Mouse (Mus musculus): Measurements from ENCODE around the gene Arhgap29. TPM values are rescaled to one million over a fixed set of nuclear protein-coding genes. Genes with fewer than 3 reads are reported as not detected.

The Arhgap29 gene
- total and polyA plus RNA-seq, 2 experiments from 2014 or later: 12.8 to 35.9 TPM

DNA sequence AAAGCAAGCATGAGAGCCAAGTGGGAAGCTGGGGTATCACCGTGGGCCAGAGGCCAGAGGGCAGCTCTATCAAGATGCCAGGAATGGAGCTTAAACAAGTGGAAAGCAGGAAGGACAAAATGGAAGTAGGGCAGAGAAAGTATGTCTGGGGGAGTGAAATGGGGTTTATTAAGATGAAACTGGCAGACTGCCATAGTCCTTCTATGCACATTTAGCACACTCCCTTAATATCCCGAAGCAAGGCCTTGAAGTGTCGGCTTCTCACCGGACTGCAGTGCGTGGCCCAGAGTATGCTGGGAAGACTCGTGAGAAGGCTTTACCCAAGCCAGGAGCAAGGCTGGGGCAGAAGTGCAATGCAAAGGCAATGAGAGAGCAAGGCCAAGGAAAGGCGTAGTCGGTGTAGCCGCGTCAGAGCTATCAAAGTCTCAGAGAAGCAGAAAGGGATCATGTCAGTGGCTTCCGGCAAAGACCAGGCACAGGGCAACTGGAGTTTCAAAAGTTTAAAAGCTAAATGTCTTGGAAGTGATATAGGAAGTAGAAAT is 11.1 kb upstream of the Arhgap29 start:
- no peaks in the 10 kb centered on the region for H3K9me3 ChIP-seq (ENCODE audit: low read length)
- H3K27ac ChIP-seq (ENCODE audit: low read depth, low read length): no peak overlapping the region
- H3K4me2 ChIP-seq (ENCODE audit: low read depth): no peak overlapping the region
- 86% methylated on average over 11 of the region's 11 CpGs for WGBS
- H3K4me3 ChIP-seq (ENCODE audit: low read depth, low read length): no peak overlapping the region
- H3K9ac ChIP-seq: no peak overlapping the region
- no peak for ATAC-seq
- TF ChIP-seq CTCF (IDR thresholded peaks at IDR 0.05; ENCODE audit: low read depth): no peak
- no peaks in the 10 kb centered on the region for H3K4me1 ChIP-seq (ENCODE audit: insufficient read depth)
- no peaks in the 10 kb centered on the region for H3K36me3 ChIP-seq (ENCODE audit: insufficient read depth)
- H3K27me3 ChIP-seq (ENCODE audit: insufficient read depth, low read length): no peaks in the 10 kb centered on the region
- DNase-seq: no peak

- 59% methylated on average over 2 of the region's 2 CpGs for WGBS
- H3K9ac ChIP-seq: no peak overlapping the region
- no peak for TF ChIP-seq CTCF (IDR thresholded peaks at IDR 0.05; ENCODE audit: low read depth)
- ATAC-seq (no peak), DNase-seq (no peak)
- no peaks in the 10 kb centered on the region for H3K36me3 ChIP-seq (ENCODE audit: insufficient read depth)
- no peaks in the 10 kb centered on the region for H3K9me3 ChIP-seq (ENCODE audit: low read length)
- H3K27me3 ChIP-seq (ENCODE audit: insufficient read depth, low read length): no peaks in the 10 kb centered on the region
- no peaks in the 10 kb centered on the region for H3K4me1 ChIP-seq (ENCODE audit: insufficient read depth)
- no peak overlapping the region for H3K4me2 ChIP-seq (ENCODE audit: low read depth)
- no peak overlapping the region for H3K4me3 ChIP-seq (ENCODE audit: low read depth, low read length)
- no peak overlapping the region for H3K27ac ChIP-seq (ENCODE audit: low read depth, low read length)
Measured at GRCm38 (mm10) chr3:121945957-121946356, 6.4 kb upstream of the Arhgap29 start.

GRCm38 (mm10) chr3:121946765-121947164 is 5.6 kb upstream of the Arhgap29 start:
- DNase-seq: no peak
- Histone ChIP-seq H3K36me3 (ENCODE audit: insufficient read depth) (no peaks in the 10 kb centered on the region), H3K4me3 (ENCODE audit: low read depth, low read length) (no peak overlapping the region), H3K27ac (ENCODE audit: low read depth, low read length) (no peak overlapping the region), H3K9me3 (ENCODE audit: low read length) (no peaks in the 10 kb centered on the region), H3K4me1 (ENCODE audit: insufficient read depth) (no peaks in the 10 kb centered on the region), H3K9ac (no peak overlapping the region), H3K27me3 (ENCODE audit: insufficient read depth, low read length) (no peaks in the 10 kb centered on the region), H3K4me2 (ENCODE audit: low read depth) (no peak overlapping the region)
- ATAC-seq: no peak
- no peak for TF ChIP-seq CTCF (IDR thresholded peaks at IDR 0.05; ENCODE audit: low read depth)

DNA sequence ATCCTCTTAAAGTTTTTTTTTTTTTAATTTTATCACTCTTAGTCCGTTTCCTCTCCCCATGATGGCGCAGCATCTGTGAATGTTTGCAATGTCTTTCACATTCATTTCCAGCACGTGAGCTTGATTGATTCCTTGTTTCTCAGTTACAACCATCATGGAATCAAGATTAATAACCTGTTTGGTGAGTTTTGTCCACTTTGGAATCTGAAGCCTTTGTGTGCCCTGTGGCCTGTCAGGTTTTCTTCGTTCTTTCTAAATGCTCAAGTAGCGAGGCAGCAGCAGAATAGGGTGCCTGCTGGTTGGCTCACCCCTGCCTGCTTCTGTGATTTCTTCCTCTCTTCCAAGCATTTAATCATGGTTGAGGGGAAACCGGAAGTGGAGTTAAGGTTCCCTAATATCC is 2.2 kb upstream of the Arhgap29 start:
- DNase-seq: no peak
- H3K4me2 ChIP-seq (ENCODE audit: low read depth): no peak overlapping the region
- H3K9ac ChIP-seq: no peak overlapping the region
- H3K27ac ChIP-seq (ENCODE audit: low read depth, low read length): no peak overlapping the region
- H3K9me3 ChIP-seq (ENCODE audit: low read length): no peaks in the 10 kb centered on the region
- no peak for ATAC-seq
- TF ChIP-seq CTCF (IDR thresholded peaks at IDR 0.05; ENCODE audit: low read depth): no peak
- WGBS: 57% methylated on average over 6 of the region's 6 CpGs
- no peaks in the 10 kb centered on the region for H3K36me3 ChIP-seq (ENCODE audit: insufficient read depth)
- H3K4me1 ChIP-seq (ENCODE audit: insufficient read depth): 0 out of 2 replicates have a peak, but pooled peaks cover 3% of the 10 kb centered on the region
- no peak overlapping the region for H3K4me3 ChIP-seq (ENCODE audit: low read depth, low read length)
- H3K27me3 ChIP-seq (ENCODE audit: insufficient read depth, low read length): 0 out of 2 replicates have a peak, but pooled peaks cover 10% of the 10 kb centered on the region

DNA sequence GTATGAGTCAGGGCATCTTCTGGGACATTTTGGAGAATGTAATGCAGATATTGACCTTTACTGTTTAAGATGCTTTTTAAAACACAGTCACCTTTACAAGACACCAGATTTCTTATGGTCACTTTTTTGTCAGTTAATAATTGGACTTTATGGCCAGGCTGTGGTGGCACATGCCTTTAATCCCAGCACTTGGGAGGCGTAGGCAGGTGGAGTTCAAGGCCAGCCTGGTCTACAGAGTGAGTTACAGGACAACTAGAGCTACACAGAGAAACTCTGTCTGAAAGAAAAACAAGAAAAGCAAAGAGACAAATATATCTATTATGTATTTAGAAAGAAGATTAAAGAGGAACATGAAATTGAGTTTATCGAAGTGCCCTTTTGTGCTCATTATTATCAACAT is 1.2 kb upstream of the Arhgap29 start:
- no peak overlapping the region for H3K4me2 ChIP-seq (ENCODE audit: low read depth)
- H3K36me3 ChIP-seq (ENCODE audit: insufficient read depth): no peaks in the 10 kb centered on the region
- H3K9ac ChIP-seq: no peak overlapping the region
- H3K27ac ChIP-seq (ENCODE audit: low read depth, low read length): no peak overlapping the region
- DNase-seq (no peak), ATAC-seq (no peak)
- H3K4me3 ChIP-seq (ENCODE audit: low read depth, low read length): no peak overlapping the region
- 0 out of 2 replicates have a peak, but pooled peaks cover 10% of the 10 kb centered on the region for H3K27me3 ChIP-seq (ENCODE audit: insufficient read depth, low read length)
- H3K4me1 ChIP-seq (ENCODE audit: insufficient read depth): 0 out of 2 replicates have a peak, but pooled peaks cover 3% of the 10 kb centered on the region
- H3K9me3 ChIP-seq (ENCODE audit: low read length): no peaks in the 10 kb centered on the region
- 91% methylated on average over 2 of the region's 2 CpGs for WGBS
- TF ChIP-seq CTCF (IDR thresholded peaks at IDR 0.05; ENCODE audit: low read depth): no peak

DNA sequence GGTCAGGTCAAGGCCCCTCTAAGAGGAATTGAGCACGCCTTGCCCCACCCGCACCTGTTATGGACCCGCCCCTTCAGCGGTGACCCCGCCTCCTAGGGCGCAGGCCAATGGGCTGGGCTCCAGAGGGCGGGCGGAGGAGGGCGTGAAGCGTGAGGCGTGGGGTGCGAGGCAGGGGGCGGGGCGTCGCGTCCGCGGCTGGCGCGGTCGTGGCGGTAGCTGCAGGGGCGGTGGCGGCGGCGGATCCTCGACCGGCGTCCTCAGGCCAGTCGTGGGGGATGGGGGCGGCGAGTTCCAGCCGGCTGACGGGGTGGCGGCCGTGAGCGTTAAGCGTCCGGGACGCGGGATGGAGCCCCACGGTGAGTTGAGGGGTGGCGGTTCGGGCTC is 700 bp downstream of the Arhgap29 start:
- DNase-seq (peak; percentile 50), ATAC-seq (peak; percentile 81)
- Histone ChIP-seq H3K4me1 (ENCODE audit: insufficient read depth) (0 out of 2 replicates have a peak, but pooled peaks cover 3% of the 10 kb centered on the region), H3K4me2 (ENCODE audit: low read depth) (peak overlapping the region; percentile 74), H3K4me3 (ENCODE audit: low read depth, low read length) (peak overlapping the region; percentile 53), H3K27ac (ENCODE audit: low read depth, low read length) (no peak overlapping the region), H3K9me3 (ENCODE audit: low read length) (no peaks in the 10 kb centered on the region), H3K36me3 (ENCODE audit: insufficient read depth) (no peaks in the 10 kb centered on the region), H3K27me3 (ENCODE audit: insufficient read depth, low read length) (0 out of 2 replicates have a peak, but pooled peaks cover 10% of the 10 kb centered on the region), H3K9ac (peak overlapping the region; percentile 58)
- no peak for TF ChIP-seq CTCF (IDR thresholded peaks at IDR 0.05; ENCODE audit: low read depth)
- WGBS: 9% methylated on average over 36 of the region's 44 CpGs

DNA sequence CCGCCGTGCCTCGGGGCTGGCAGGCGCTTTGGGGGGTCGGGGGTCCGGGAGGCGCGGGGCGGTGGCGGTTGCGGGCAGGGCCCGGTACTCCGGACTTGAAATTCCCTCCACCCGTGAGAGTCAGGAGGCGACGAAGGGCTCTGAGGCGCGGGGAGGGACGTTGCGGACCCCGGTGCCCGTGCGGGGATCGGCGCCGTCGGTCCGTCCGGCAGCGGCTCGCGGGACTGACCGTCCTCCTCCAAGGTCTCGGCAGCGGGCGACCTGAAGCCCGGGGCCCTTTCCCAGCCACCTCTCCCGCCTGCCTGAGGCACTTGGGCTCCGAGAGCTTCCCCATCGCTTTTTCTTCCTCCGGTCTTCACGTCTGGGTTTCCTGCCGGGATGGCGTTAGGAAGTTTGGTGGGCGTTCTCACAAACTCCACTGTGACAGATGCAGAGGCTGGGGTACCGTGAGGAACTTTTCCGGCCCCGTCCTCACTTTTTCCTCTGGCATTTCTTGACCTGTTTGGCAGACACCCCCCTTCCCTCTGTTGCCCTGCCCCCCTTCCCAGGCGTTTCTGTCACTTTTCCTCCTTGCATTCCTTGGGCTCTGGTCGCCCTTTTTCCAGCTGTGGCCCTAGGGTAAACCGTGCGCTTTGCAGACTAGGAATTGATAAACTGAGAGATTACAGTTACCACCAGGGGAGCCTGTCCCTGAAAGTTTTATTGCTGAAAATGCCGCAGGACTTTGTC is 1.3 kb downstream of the Arhgap29 start:
- no peaks in the 10 kb centered on the region for H3K9me3 ChIP-seq (ENCODE audit: low read length)
- no peaks in the 10 kb centered on the region for H3K36me3 ChIP-seq (ENCODE audit: insufficient read depth)
- peak overlapping the region; percentile 53 for H3K4me3 ChIP-seq (ENCODE audit: low read depth, low read length)
- no peak; the same call in 1 of the 2 replicates for ATAC-seq
- DNase-seq: no peak
- under 1% methylated on average over 36 of the region's 53 CpGs for WGBS
- H3K27ac ChIP-seq (ENCODE audit: low read depth, low read length): no peak overlapping the region; the same call in 1 of the 2 replicates
- peak overlapping the region; percentile 58 for H3K9ac ChIP-seq
- 0 out of 2 replicates have a peak, but pooled peaks cover 10% of the 10 kb centered on the region for H3K27me3 ChIP-seq (ENCODE audit: insufficient read depth, low read length)
- peak overlapping the region; percentile 74 for H3K4me2 ChIP-seq (ENCODE audit: low read depth)
- no peak; the same call in 1 of the 2 replicates for TF ChIP-seq CTCF (IDR thresholded peaks at IDR 0.05; ENCODE audit: low read depth)
- 0 out of 2 replicates have a peak, but pooled peaks cover 3% of the 10 kb centered on the region for H3K4me1 ChIP-seq (ENCODE audit: insufficient read depth)

Measured in forebrain, postnatal 0 days (tissue).